In the genomic region with DNA sequence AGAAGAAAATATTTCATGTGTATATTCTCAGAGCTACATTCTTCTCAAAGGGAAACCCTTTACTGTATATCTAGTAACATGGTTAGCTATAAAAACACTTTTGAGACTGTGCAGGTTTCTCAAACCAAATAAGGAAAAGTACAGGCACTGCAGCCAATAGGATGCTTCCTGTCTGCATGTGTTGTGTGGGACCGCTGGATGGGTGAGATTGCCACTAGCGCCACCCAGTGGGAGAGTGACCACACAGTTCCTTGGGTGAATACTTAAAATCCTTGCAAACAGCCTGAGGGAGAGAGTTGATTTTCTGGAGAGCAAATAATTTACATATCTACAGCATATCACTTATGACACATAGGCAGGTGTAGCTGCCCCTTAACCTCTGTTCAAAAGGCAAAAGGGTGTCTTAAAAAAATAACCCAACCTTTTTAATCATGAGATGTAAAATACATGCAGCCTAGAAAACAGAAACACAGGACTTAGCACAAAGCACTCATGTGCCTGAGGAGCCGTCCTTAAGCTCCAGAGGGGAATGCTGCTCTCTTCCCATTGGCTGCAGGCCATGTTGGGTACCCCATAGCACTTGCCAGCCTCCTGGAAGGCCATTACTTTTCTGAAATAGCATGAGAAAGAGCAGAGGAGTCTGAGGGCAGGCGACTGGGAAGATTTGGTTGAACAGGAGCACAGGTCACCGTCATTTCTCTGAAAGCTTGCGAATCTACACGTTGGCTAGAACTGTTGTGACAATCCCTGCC, we compare ENCODE assay signal across 9 mouse cellular contexts. TPM values are rescaled to one million over a fixed set of nuclear protein-coding genes. Genes with fewer than 3 reads are reported as not detected.
DNase-seq lines count a peak whose midpoint lies in the region; ATAC-seq and TF ChIP-seq lines count a peak whose summit lies in the region.
"Had no signal": no experiment of that assay in that cellular context is flagged by ENCODE, and none has a peak within 500 bp of the region (broad histone marks: within the 10 kb centered on the region; RNA-seq: fewer than 3 reads in every experiment).

No protein-coding gene starts in this region.

- no peak overlapping the region for H3K4me3 ChIP-seq in cortical plate, adult 2 months (ENCODE audit: insufficient read depth, low read length)
- no peak overlapping the region for H3K4me3 ChIP-seq in heart, postnatal 0 days (ENCODE audit: low read depth, low read length)
- H3K4me3 ChIP-seq: embryonic facial prominence, embryonic 12.5 days had no signal

- 62% methylated on average over 7 of the region's 7 CpGs for WGBS in heart, postnatal 0 days

- H3K4me2 ChIP-seq in heart, postnatal 0 days (ENCODE audit: low read depth, low read length): no peak overlapping the region
- H3K4me2 ChIP-seq: embryonic facial prominence, embryonic 12.5 days had no signal

- H3K27ac ChIP-seq in cortical plate, adult 2 months (ENCODE audit: insufficient read depth, low read length): no peak overlapping the region
- H3K27ac ChIP-seq in heart, postnatal 0 days (ENCODE audit: low read depth): no peak overlapping the region
- H3K27ac ChIP-seq: embryonic facial prominence, embryonic 12.5 days had no signal

- 0 out of 2 replicates have a peak, but pooled peaks have one; percentile 53 for ATAC-seq in heart, postnatal 0 days (ENCODE audit: insufficient read depth, low read depth)
- peak; percentile 92 for ATAC-seq in megakaryocyte-erythroid progenitor cell, adult 5-6 weeks (replicated peaks; ENCODE audit: low FRiP score, low TSS enrichment, poor library complexity, severe bottlenecking)

- H3K27me3 ChIP-seq in heart, postnatal 0 days (ENCODE audit: control insufficient read depth, insufficient read depth, low read length): no peaks in the 10 kb centered on the region
- H3K27me3 ChIP-seq: embryonic facial prominence, embryonic 12.5 days had no signal

- H3K9me3 ChIP-seq in heart, postnatal 0 days (replicated peaks; ENCODE audit: control insufficient read depth, low read length): no peaks in the 10 kb centered on the region
- H3K9me3 ChIP-seq: embryonic facial prominence, embryonic 12.5 days had no signal

- H3K9ac ChIP-seq in heart, postnatal 0 days (replicated peaks; ENCODE audit: low read depth, low read length): no peak overlapping the region
- H3K9ac ChIP-seq: embryonic facial prominence, embryonic 12.5 days had no signal

- DNase-seq in layer of hippocampus, adult 9-11 months: peak; percentile 38
- no peak for DNase-seq in layer of hippocampus, adult 9-10 months (ENCODE audit: low spot score)
- peak; percentile 85 for DNase-seq in ZHBTc4 (ENCODE audit: low read depth, low spot score)
- DNase-seq in heart, postnatal 0 days (ENCODE audit: low spot score): peak; percentile 20
- peak; percentile 74 for DNase-seq in kidney, postnatal 10 days
- peak; percentile 25 to 67 for DNase-seq in thymus, postnatal 10 days (ENCODE audit: low spot score in 2 of 2)

- TF ChIP-seq EP300 in heart, postnatal 0 days (IDR thresholded peaks at IDR 0.05; ENCODE audit: low read depth): no peak

- peaks cover 5% of the 10 kb centered on the region; the same call in 1 of the 2 replicates for H3K4me1 ChIP-seq in cortical plate, adult 2 months (ENCODE audit: control insufficient read depth, insufficient read depth, low read length)
- H3K4me1 ChIP-seq in heart, postnatal 0 days (ENCODE audit: control insufficient read depth, insufficient read depth): no peaks in the 10 kb centered on the region
- H3K4me1 ChIP-seq: embryonic facial prominence, embryonic 12.5 days had no signal

- no peaks in the 10 kb centered on the region for H3K36me3 ChIP-seq in heart, postnatal 0 days (replicated peaks; ENCODE audit: control insufficient read depth, insufficient read depth, low read length)

- TF ChIP-seq CTCF in cortical plate, adult 2 months (IDR thresholded peaks at IDR 0.05; ENCODE audit: extremely low read depth, insufficient read depth, low read length): peak; percentile 55
- peak; percentile 59 for TF ChIP-seq CTCF in heart, postnatal 0 days (IDR thresholded peaks at IDR 0.05; ENCODE audit: low read depth)

- no peak for TF ChIP-seq POLR2A in cortical plate, adult 2 months (IDR thresholded peaks at IDR 0.05; ENCODE audit: extremely low read depth, insufficient read depth, low read length)

RNA-seq across cellular contexts. Expression of a gene that starts 26.6 kb away (rescaled TPM):
- polyA plus RNA-seq in cortical plate, adult 2 months (2012; rRNA removed): 20.7 and 22.5 TPM in 2 replicates
- total RNA-seq in heart, postnatal 0 days (2014; rRNA removed; ENCODE audit: low replicate concordance): 1.8 and 2.4 TPM in 2 replicates
- polyA plus RNA-seq in heart, postnatal 0 days (2015; fragmentation: Nextera tagmentation; extraction: Ambion mirVana): 0.40 and 0.43 TPM in 2 replicates
- not detected in 2 replicates for total RNA-seq in megakaryocyte-erythroid progenitor cell, adult 5-6 weeks (2014; fragmentation: Nextera tagmentation)
- not detected in 2 replicates for total RNA-seq in megakaryocyte-erythroid progenitor cell, adult 5-6 weeks (2017)
